8 mouse cellular contexts compared by ENCODE assay signal in genomic region chr7:105810877-105811489, GRCm38 (mm10). TPM values are rescaled to one million over a fixed set of nuclear protein-coding genes. Genes with fewer than 3 reads are reported as not detected.
DNase-seq lines count a peak whose midpoint lies in the region; ATAC-seq and TF ChIP-seq lines count a peak whose summit lies in the region.

Gene Mrpl17, minus strand, starts transcription at chr7:105811099.

- peak within 1 kb of the TSS; percentile 70; the same call in 1 of the 2 replicates for H3K27ac ChIP-seq in cortical plate, adult 2 months (ENCODE audit: insufficient read depth, low read length)

- peak; percentile 61 for TF ChIP-seq POLR2A in cortical plate, adult 2 months (IDR thresholded peaks at IDR 0.05; ENCODE audit: extremely low read depth, insufficient read depth, low read length)

- ATAC-seq in activated CD4-positive, CD25-positive, alpha-beta regulatory T cell, adult 4 months = peak; percentile 96

- peak within 1 kb of the TSS; percentile 80 for H3K4me3 ChIP-seq in cortical plate, adult 2 months (ENCODE audit: insufficient read depth, low read length)
- peak within 1 kb of the TSS; percentile 96 for H3K4me3 ChIP-seq in megakaryocyte, embryonic 14.5 days (replicated peaks)

- peaks cover 34% of the 10 kb centered on the region for H3K36me3 ChIP-seq in megakaryocyte, embryonic 14.5 days (replicated peaks; ENCODE audit: low read length)

- H3K4me1 ChIP-seq in cortical plate, adult 2 months (ENCODE audit: control insufficient read depth, insufficient read depth, low read length) = peaks cover 5% of the 10 kb centered on the region
- H3K4me1 ChIP-seq in megakaryocyte, embryonic 14.5 days = peaks cover 48% of the 10 kb centered on the region

- peak; percentile 61 for TF ChIP-seq CTCF in cortical plate, adult 2 months (IDR thresholded peaks at IDR 0.05; ENCODE audit: extremely low read depth, insufficient read depth, low read length)

- no peaks in the 10 kb centered on the region for H3K27me3 ChIP-seq in megakaryocyte, embryonic 14.5 days (replicated peaks)

- DNase-seq in gastrocnemius, adult 8-10 months (ENCODE audit: low spot score in 2 of 2) = peak; percentile 100
- peak; percentile 96 for DNase-seq in hindlimb bud, embryonic 11.5 days (ENCODE audit: extremely low spot score, low read depth, low spot score)
- DNase-seq in left cerebral cortex, adult 8-10 months (ENCODE audit: low spot score in 2 of 2) = peak; percentile 100
- DNase-seq in right cerebral cortex, postnatal 10 days (ENCODE audit: low spot score in 2 of 2) = peak; percentile 100
- peak; percentile 99 for DNase-seq in urinary bladder, postnatal 25 days (ENCODE audit: low spot score)

- peaks cover 5% of the 10 kb centered on the region for H3K9me3 ChIP-seq in megakaryocyte, embryonic 14.5 days

RNA-seq across cellular contexts. Expression of gene Mrpl17, which starts in this region (rescaled TPM):
- polyA plus RNA-seq in activated CD4-positive, CD25-positive, alpha-beta regulatory T cell, adult 4 months (2017; shearing (Covaris generic)) = 100 to 1,000 TPM; 175 to 216 TPM
- polyA plus RNA-seq in cortical plate, adult 2 months (2012; rRNA removed) = 143 and 155 TPM in 2 replicates
- total RNA-seq in gastrocnemius, adult 8-10 months (2022) = 100 to 1,000 TPM; 108 to 123 (median 112) TPM
- 100 to 1,000 TPM in 3 of 4 experiments, 10 to 100 TPM in 1; 89.9 to 106 (median 102) TPM for total RNA-seq in left cerebral cortex, adult 8-10 months (2022)
- 274 and 553 TPM in 2 replicates for polyA plus RNA-seq in megakaryocyte, embryonic 14.5 days (2012; ENCODE audit: insufficient read depth, low replicate concordance)

Comparison
In these comparisons a context has a peak if more than half of its experiments do, and no peak if none do; other contexts are left out.
1. Peak in every context shown above with its lines: DNase-seq, ATAC-seq, H3K4me3 ChIP-seq and H3K27ac ChIP-seq.